7 mouse cellular contexts compared by ENCODE assay signal in the genomic region with DNA sequence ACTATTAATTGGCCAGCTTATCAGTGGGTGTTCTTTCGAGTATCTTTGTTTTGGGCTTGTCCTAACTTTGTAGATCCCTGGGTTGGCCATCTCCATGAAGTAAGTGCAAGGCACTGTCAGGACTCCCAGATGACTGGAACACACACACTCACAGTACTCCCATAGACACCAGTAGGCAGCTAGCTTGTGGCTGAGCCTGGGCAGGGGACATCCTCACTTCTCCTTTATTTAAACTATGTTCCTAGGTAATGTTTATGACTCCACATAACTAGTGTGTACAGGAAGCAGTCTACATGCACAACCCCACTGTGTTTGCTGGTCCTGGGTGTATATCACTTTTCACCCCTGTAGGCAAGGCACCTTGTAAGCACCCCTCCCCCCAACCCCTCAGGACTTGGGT. TPM values are rescaled to one million over a fixed set of nuclear protein-coding genes. Genes with fewer than 3 reads are reported as not detected.
DNase-seq lines count a peak whose midpoint lies in the region; ATAC-seq and TF ChIP-seq lines count a peak whose summit lies in the region.

No protein-coding gene starts in this region.

- no peak overlapping the region for H3K27ac ChIP-seq in left cerebral cortex, adult 2 months
- H3K27ac ChIP-seq in forebrain, embryonic 12.5 days = 0 out of 2 replicates have a peak overlapping the region, but pooled peaks have one; percentile 36
- peak overlapping the region; percentile 93 for H3K27ac ChIP-seq in limb, embryonic 12.5 days
- no peak overlapping the region for H3K27ac ChIP-seq in olfactory bulb, adult 2 months (ENCODE audit: insufficient read depth, low read depth, low read length)

- H3K27me3 ChIP-seq in forebrain, embryonic 12.5 days = no peaks in the 10 kb centered on the region
- H3K27me3 ChIP-seq in limb, embryonic 12.5 days = no peaks in the 10 kb centered on the region

- DNase-seq in left cerebral cortex, adult 2 months (ENCODE audit: extremely low spot score in 1 of 2, low spot score in 2 of 2) = no peak
- DNase-seq in left cerebral cortex, postnatal 14 days (ENCODE audit: low spot score in 2 of 2) = no peak
- DNase-seq in spleen, adult 18-20 months = no peak
- no peak for DNase-seq in adrenal gland, adult 18-20 months (ENCODE audit: low spot score in 2 of 2)

- no peaks in the 10 kb centered on the region for H3K36me3 ChIP-seq in forebrain, embryonic 12.5 days (replicated peaks)
- H3K36me3 ChIP-seq in limb, embryonic 12.5 days = no peaks in the 10 kb centered on the region

- no peaks in the 10 kb centered on the region for H3K9me3 ChIP-seq in forebrain, embryonic 12.5 days
- H3K9me3 ChIP-seq in limb, embryonic 12.5 days = no peaks in the 10 kb centered on the region

- H3K4me3 ChIP-seq in left cerebral cortex, adult 2 months = peak overlapping the region; percentile 50
- H3K4me3 ChIP-seq in forebrain, embryonic 12.5 days (replicated peaks) = peak overlapping the region; percentile 62
- H3K4me3 ChIP-seq in limb, embryonic 12.5 days (replicated peaks) = peak overlapping the region; percentile 63
- H3K4me3 ChIP-seq in olfactory bulb, adult 2 months (ENCODE audit: insufficient read depth, low read depth, low read length) = peak overlapping the region; percentile 53

- H3K9ac ChIP-seq in forebrain, embryonic 12.5 days = no peak overlapping the region
- no peak overlapping the region for H3K9ac ChIP-seq in limb, embryonic 12.5 days (replicated peaks)

- peaks cover 10% of the 10 kb centered on the region for H3K4me1 ChIP-seq in forebrain, embryonic 12.5 days
- peaks cover 8% of the 10 kb centered on the region; the same call in 1 of the 2 replicates for H3K4me1 ChIP-seq in limb, embryonic 12.5 days (replicated peaks)
- H3K4me1 ChIP-seq in olfactory bulb, adult 2 months (ENCODE audit: control insufficient read depth, insufficient read depth, low read length) = 0 out of 2 replicates have a peak, but pooled peaks cover 2% of the 10 kb centered on the region

- intact Hi-C loops in left cerebral cortex, adult 2 months (cut with DNase I) = no loop called here
- intact Hi-C loops in left cerebral cortex, postnatal 14 days (cut with DNase I) = no loop called here

- TF ChIP-seq CTCF in left cerebral cortex, adult 2 months (IDR thresholded peaks at IDR 0.05) = no peak
- no peak for TF ChIP-seq CTCF in olfactory bulb, adult 2 months (IDR thresholded peaks at IDR 0.05; ENCODE audit: insufficient read depth, low read depth, low read length)

- 36% methylated on average over 1 of the region's 1 CpGs for WGBS in forebrain, embryonic 12.5 days
- 60% methylated on average over 1 of the region's 1 CpGs for WGBS in limb, embryonic 12.5 days
- 50% methylated on average over 1 of the region's 1 CpGs for WGBS in olfactory bulb, adult 2 months

- ATAC-seq in forebrain, embryonic 12.5 days (ENCODE audit: low FRiP score) = no peak
- ATAC-seq in limb, embryonic 12.5 days (ENCODE audit: insufficient number of reproducible peaks, insufficient read depth, low FRiP score, low TSS enrichment, low read depth) = no peak

- H3K4me2 ChIP-seq in forebrain, embryonic 12.5 days = peak overlapping the region; percentile 57
- H3K4me2 ChIP-seq in limb, embryonic 12.5 days = peak overlapping the region; percentile 59

- TF ChIP-seq POLR2A in olfactory bulb, adult 2 months (IDR thresholded peaks at IDR 0.05; ENCODE audit: insufficient read depth, low read depth, low read length) = no peak

RNA-seq across cellular contexts. Expression of a gene that starts 0.5 kb away (rescaled TPM):
- 1 to 10 TPM; 3.9 to 4.8 TPM for total RNA-seq in left cerebral cortex, adult 2 months (2021)
- total RNA-seq in left cerebral cortex, postnatal 14 days (2021) = 1 to 10 TPM; 3.8 to 5.6 TPM
- 3.6 and 4.2 TPM in 2 replicates for polyA plus RNA-seq in forebrain, embryonic 12.5 days (2016; fragmentation: Nextera tagmentation; extraction: Ambion mirVana)
- polyA plus RNA-seq in limb, embryonic 12.5 days (2016; fragmentation: Nextera tagmentation; extraction: Ambion mirVana) = 10.0 and 12.2 TPM in 2 replicates
- polyA plus RNA-seq in olfactory bulb, adult 2 months (2012; ENCODE audit: insufficient read depth, insufficient read length, low replicate concordance, missing spikeins) = not detected in 2 replicates
- 10 to 100 TPM; 17.5 to 32.2 TPM for total RNA-seq in adrenal gland, adult 18-20 months (2021)

Comparison
In these comparisons a context has a peak if more than half of its experiments do, and no peak if none do; other contexts are left out.
1. H3K27ac ChIP-seq: peak in forebrain, embryonic 12.5 days (single experiment) and limb, embryonic 12.5 days (single experiment); none in left cerebral cortex, adult 2 months (single experiment) and olfactory bulb, adult 2 months (single experiment).
2. Peak in every context shown above with its lines, with median percentiles within 50 percentile points of each other: H3K4me3 ChIP-seq.